Mouse (Mus musculus): ENCODE measurements around the gene Prox1.

The Prox1 gene

GRCm38 (mm10) chr1:190172979-190173461, 2.5 kb upstream of the Prox1 start:
- peak; percentile 26 to 33 for DNase-seq

GRCm38 (mm10) chr1:190172311-190172978, 1.9 kb upstream of the Prox1 start:
- no peak for DNase-seq

- no peak for DNase-seq
Measured at GRCm38 (mm10) chr1:190171750-190172149, 1.2 kb upstream of the Prox1 start.

- DNase-seq, result no peak
Measured at GRCm38 (mm10) chr1:190171341-190171740, 827 bp upstream of the Prox1 start.

- no peak for DNase-seq
Measured at GRCm38 (mm10) chr1:190170819-190171216, 304 bp upstream of the Prox1 start.

GRCm38 (mm10) chr1:190168761-190169671, 1.5 kb downstream of the Prox1 start:
- DNase-seq, result peak; percentile 37 to 54

GRCm38 (mm10) chr1:190168115-190168514, 2.4 kb downstream of the Prox1 start:
- DNase-seq, result no peak

GRCm38 (mm10) chr1:190167609-190168008, 2.9 kb downstream of the Prox1 start:
- DNase-seq, result no peak

- DNase-seq, result no peak
Measured at GRCm38 (mm10) chr1:190165511-190165910, 5.0 kb downstream of the Prox1 start.

GRCm38 (mm10) chr1:190163471-190163870, 7.0 kb downstream of the Prox1 start:
- no peak for DNase-seq

GRCm38 (mm10) chr1:190161708-190162465, 8.6 kb downstream of the Prox1 start:
- peak in 1 of 2 experiments; percentile 41 for DNase-seq

GRCm38 (mm10) chr1:190161288-190161687, 9.2 kb downstream of the Prox1 start:
- DNase-seq, result no peak

- DNase-seq, result no peak
Measured at GRCm38 (mm10) chr1:190159457-190159856, 11.1 kb downstream of the Prox1 start.

GRCm38 (mm10) chr1:190155751-190156150, 14.8 kb downstream of the Prox1 start:
- no peak for DNase-seq

- DNase-seq, result no peak
Measured at GRCm38 (mm10) chr1:190155021-190155420, 15.5 kb downstream of the Prox1 start.

- no peak for DNase-seq
Measured at GRCm38 (mm10) chr1:190154292-190154691, 16.2 kb downstream of the Prox1 start.

- no peak for DNase-seq
Measured at GRCm38 (mm10) chr1:190152603-190153002, 17.9 kb downstream of the Prox1 start.

GRCm38 (mm10) chr1:190149233-190149741, 21.2 kb downstream of the Prox1 start:
- DNase-seq, result no peak

GRCm38 (mm10) chr1:190148661-190149232, 21.8 kb downstream of the Prox1 start:
- DNase-seq, result no peak

GRCm38 (mm10) chr1:190147816-190148215, 22.7 kb downstream of the Prox1 start:
- no peak for DNase-seq

- DNase-seq, result no peak
Measured at GRCm38 (mm10) chr1:190144416-190144815, 26.1 kb downstream of the Prox1 start.

- DNase-seq, result no peak
Measured at GRCm38 (mm10) chr1:190143593-190143992, 26.9 kb downstream of the Prox1 start.

Data from kidney, postnatal 4 days (tissue).